Mouse (Mus musculus) layer of hippocampus, adult 9-10 months (tissue): ENCODE results near the gene Casq2.

Source experiments
- DNase-seq: peaks from one replicate; pipeline ENCODE4 v3.0.0; 2022; ENCODE audit warnings: low spot score

Casq2 gene

GRCm38 (mm10) chr3:102086283-102086682, at the start of gene Casq2:
TSS of gene Casq2 (plus strand) at chr3:102086415.
- no peak for DNase-seq

DNA sequence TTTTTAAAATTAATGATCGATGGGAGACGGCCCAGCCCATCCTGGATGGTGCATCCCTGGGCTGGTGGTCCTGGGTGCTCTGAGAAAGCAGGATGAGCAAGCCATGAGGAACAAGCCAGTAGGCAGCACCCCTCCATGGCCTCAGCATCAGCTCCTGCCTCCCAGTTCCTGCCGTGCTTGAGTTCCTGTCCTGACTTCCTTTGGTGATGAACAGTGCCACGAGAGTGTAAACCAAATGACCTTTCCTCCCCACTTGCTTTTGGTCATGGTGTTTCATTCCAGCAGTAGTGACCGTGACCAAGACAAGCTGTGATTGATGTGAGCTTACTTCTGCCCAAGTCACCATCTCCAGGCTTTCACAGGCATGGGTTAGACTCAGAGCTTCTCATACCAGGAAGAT, 48.4 kb upstream of the Casq2 start:
- DNase-seq = no peak

- no peak for DNase-seq
Measured at GRCm38 (mm10) chr3:102038608-102039007, 47.6 kb upstream of the Casq2 start.

DNA sequence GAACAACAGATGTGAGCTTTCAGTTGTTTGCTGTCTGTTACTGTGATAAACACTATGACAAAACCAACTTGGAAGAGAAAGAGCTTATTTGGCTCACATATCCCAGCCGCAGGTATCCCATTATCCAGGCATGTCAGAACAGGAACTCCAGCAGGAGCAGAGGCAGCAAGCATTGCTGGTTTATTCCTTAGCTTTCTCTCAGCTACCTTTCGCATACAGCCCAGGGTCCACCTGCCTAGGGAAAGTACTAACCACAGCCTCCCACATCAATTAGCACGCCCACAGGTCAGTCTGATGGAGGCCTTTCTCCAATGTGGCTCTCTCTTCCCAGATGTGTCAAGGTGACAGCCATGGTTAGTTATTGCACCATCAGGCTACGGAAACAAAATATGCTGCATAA, 44.6 kb upstream of the Casq2 start:
- DNase-seq = no peak

- DNase-seq = no peak
Measured at GRCm38 (mm10) chr3:102045071-102045470, 41.1 kb upstream of the Casq2 start.

- no peak for DNase-seq
Measured at GRCm38 (mm10) chr3:102047532-102047931, 38.7 kb upstream of the Casq2 start.

- no peak for DNase-seq
Measured at GRCm38 (mm10) chr3:102049207-102050104, 36.8 kb upstream of the Casq2 start.

DNA sequence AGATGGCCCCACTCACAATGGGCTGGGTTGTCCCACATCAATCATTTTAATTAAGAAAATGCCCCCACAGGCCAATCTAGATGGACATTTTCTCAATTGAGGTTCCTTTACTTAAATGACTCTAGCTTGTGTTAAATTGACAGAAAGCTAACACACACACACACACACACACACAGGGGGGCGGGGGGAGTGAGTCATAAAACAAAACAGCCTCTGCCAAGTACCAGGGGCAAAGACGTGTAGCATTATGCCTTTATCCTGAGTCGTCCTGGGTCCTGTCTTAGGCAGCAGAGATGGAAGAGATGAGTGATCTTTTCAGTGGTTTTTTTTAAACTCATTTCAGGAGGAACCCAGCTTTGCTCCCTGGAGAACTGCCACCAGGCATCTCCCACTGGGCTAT, 34.2 kb upstream of the Casq2 start:
- DNase-seq = no peak

DNA sequence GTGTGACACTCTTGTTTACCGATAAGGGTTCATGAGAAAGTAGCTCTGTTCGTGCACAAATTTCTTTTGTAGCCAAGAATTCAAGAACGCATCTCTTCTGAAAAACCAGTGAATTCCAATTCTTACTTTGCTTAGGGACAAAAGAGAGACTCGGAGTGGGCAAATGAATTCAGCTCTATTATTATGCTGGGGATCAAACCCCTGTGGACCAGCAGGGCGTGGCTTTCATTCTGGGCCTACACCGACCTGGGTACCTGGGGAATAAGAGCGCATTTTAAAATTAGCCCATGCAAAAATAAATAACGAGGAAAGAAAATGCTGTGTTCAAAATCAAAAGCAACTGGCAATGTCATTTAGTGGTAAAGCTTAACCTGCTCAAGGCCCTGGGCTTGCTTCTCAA, 32.9 kb upstream of the Casq2 start:
- no peak for DNase-seq

DNA sequence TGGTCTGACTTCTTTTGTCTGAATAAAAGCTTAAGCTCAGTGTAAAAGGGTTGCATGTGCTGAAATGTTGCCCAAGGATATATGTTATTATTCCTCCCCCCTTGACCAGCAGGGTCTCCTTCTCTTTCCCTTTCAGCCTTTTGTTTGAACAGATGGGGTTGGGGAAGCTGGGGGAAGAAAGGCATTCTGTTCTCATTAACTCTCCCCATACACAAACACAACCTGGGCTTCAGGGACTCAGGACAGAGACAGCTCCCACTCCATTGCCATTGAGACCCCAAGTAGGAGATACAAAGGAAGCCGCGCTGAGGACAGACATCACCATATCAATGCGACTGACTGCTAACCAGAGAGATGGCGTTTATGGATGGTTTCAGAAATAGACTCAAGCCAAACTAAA, 30.3 kb upstream of the Casq2 start:
- no peak for DNase-seq

- DNase-seq = no peak
Measured at GRCm38 (mm10) chr3:102060065-102060464, 26.1 kb upstream of the Casq2 start.

GRCm38 (mm10) chr3:102061923-102062670, 24.1 kb upstream of the Casq2 start:
- peak; percentile 7 for DNase-seq

GRCm38 (mm10) chr3:102062671-102063010, 23.6 kb upstream of the Casq2 start:
- DNase-seq = no peak

DNA sequence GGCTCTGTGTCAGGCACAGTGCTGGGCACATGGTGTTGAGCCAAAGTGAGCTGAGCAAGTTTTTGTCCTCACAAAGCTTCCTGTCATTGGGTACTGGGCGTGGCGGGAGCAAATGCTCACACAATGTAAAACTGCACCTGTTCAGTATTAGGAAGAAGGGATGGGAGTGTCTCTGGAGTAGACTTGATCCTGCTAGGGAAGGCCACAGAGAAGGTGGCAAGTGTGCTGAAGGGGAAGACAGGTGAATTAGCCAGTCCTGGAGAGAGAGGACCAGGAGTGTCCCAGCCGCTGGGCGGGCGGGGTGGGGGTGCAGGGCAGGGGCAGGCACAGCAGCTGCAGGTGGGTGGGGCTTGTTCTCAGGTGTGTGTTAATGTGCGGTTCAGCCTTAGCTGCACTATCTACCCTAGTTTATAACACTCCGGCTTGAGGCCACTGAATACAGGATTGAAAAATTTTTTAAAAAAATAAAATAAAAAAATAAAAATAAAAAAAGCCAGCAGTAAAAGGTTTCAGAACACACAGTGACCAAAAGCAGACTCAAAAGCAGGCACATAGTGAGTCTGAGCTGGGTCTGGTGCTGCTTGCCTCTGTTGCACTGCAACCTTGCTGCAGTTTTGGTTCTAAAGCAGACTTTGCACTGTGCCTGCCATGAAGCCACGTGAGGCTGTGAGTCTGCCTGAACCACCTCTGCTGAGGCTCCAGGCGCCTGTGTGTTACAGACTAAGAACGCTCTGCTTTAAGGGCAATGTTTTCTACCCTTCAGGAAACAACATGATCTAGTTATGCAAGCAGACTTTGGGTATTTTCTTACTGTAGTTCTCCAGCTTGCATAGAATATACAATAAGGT, 22.7 kb upstream of the Casq2 start:
- DNase-seq = no peak

GRCm38 (mm10) chr3:102064566-102064965, 21.6 kb upstream of the Casq2 start:
- DNase-seq = no peak

DNA sequence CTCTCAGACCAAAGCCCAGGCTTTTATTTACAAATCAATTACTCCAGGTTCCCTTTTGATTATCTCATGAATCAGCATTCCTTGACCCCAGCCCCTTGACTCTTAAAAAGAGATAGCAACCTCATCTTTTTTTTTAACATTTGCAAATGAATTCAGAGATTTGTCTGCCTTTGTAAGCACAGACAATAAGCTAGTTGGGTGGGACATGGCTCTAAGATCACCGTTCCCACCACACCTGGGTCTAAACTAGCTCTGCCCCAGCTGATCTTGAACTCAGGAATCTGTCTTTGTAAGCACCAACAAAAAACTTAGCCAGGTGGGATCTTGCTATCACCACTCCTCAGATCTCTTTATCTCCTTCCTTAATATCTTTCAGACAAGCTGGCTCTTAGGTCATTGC, 18.9 kb upstream of the Casq2 start:
- DNase-seq = no peak

DNA sequence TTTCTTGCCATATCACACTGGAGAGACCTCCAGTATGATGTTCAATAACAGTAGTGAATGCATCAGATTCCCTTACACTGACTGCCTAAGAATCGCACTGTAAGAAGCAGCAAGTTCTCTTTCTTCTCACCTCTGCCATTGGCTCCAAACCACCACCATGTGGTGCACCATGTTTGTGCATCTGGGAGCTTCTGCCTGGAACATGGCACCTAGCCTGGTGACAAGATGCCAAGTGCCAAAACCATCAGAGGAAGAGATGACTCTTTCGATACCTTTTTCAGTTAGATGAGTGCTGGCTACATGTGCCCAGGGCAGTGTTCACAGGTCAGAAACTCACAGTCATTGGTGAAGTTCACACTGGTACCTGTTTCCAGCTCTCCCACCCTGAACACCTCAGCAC, 18.4 kb upstream of the Casq2 start:
- DNase-seq = no peak

GRCm38 (mm10) chr3:102069260-102069659, 17.0 kb upstream of the Casq2 start:
- no peak for DNase-seq

DNA sequence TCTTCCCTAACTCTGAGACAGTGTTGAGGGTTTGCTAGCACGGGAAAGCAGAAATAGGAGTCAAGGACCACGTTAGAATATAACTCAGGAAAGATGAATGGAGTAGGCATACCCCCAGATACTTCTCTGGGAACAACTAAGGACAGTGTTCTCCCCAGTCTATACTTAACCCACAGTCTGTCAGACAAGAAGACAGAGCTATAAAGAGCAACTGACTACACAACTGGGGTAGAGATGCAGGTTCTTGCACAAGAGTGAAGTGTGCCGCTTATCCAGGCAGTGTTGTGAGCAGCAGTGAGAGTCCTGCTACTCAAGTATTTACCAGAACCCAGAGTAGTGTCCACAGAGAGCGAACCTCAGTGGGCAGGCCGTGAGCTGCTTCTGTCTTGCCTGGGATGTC, 16.5 kb upstream of the Casq2 start:
- DNase-seq = no peak

DNA sequence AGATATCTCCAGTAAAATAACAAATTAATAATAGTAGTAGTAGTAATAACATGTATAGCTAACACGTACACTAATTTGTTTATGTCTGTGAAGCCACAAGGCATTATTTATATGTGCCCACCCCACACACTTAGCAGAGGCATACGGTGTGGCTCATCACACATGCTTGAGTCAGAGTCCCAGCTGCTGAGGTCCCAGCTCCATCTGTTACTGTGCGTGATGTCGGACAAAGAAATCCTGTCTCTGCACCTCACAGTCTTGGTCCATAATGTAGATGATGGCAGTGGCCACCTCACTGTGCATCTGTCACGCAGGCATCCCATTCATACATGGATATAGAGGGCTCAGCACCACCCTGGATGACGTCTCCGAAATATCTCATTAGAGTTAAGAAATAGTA, 15.9 kb upstream of the Casq2 start:
- no peak for DNase-seq

DNA sequence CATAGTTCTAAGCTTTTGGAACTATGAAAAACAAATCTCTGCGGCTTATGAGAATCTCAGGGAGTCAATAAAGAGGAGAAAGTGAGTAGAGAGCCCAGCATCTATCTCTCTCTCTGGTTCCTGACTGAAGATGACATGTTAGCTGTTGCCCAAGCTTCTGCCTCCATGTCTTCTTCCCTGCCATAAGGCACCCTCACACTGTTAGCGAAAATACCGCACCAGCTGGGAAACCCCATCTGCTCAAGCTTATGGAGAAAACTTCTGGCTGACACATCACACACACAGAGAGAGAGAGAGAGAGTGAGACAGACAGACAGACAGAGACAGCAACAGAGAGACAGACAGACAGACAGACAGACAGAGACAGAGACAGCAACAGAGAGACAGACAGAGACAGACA, 15.2 kb upstream of the Casq2 start:
- peak; percentile 31 for DNase-seq

- DNase-seq = no peak
Measured at GRCm38 (mm10) chr3:102079413-102079812, 6.8 kb upstream of the Casq2 start.

DNA sequence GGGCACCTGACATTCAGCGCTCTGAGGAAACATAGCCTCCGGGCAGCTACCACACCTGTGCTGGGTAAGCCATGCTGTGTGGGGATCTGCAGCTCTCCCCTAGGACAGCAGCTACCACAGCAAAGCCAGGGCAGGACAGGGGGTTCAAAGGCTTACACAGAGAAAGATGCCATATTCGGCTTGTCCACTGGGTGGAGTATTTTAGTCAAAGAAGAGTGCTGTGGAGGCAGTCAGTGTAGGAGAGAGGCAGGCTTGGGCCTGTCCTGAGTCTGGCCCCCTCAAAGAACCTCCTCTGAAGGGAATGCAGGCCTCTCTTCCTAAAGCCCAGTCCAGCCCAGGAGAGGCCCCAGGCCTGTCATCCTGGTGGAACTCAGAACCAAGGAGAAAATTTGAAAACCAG, 4.4 kb upstream of the Casq2 start:
- DNase-seq = peak; percentile 72
